Mouse (Mus musculus) T-helper 17 cell (primary cell): Measurements from ENCODE around the gene Myo15b.

ENCODE experiments used
- in situ Hi-C, 2 experiments: fragments of 300-600 bp; cut with MboI, MseI; formaldehyde crosslinking; loops; 1 replicate in 1 of 2; 2 replicates in 1 of 2; pipeline ENCODE4 v1.15.1; 2025; ENCODE audit warnings: high pct_unique_total_duplicates in 2 of 2

Myo15b gene

DNA sequence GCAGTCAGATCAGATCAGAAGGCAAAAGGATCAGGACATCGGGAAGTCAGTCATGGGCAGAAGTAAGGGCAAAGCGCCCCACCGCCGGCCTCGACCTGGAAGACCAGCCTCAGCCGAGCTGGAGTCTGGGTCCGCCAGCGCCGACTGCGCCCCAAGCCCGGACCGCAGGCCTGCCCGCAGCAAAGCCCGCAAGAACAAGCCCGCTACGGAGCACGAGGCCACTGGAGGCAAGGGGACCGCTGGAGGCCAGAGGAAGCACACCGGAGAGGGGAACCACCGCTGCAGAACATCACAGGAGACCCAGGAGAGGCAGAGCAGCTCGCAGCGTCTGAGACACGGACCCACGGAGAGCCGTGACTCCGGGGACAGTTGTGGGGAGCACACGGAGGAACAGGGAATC is at the start of gene Myo15b:
Gene Myo15b, plus strand, starts transcription at position 53 of the 400 bp plus-strand sequence.
- in situ Hi-C loops, result no loop called here

DNA sequence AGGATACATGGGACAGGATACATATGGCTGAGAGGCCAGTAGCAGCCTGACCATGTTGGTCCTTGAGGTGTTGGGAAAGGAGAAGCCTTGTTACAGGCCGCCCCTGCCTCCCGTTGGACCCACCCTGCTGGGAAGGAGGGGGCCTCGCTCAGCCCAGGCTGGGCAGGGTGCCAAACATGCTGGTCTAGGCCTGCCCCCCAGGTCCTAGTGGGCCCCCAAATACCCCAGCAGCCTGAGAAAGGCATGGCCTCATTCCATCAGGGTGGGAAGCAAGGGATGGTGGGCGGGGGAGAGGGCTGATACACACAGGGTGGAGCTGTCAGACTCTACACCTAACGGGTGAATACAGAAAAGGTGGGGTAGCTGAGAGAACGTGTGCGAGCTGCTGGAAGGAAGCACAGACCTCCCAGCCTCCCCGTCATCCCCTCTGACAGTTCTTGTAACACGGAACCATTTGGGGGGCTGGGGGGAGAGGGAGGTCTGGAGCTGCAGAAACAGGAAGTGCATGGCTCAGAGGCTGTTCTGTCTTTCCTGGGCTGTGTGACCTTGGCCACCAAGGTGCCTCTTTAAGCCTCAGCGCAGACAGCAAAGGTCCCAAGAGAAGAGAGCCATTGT is 49.4 kb upstream of the Myo15b start:
- in situ Hi-C loops, result no loop called here

DNA sequence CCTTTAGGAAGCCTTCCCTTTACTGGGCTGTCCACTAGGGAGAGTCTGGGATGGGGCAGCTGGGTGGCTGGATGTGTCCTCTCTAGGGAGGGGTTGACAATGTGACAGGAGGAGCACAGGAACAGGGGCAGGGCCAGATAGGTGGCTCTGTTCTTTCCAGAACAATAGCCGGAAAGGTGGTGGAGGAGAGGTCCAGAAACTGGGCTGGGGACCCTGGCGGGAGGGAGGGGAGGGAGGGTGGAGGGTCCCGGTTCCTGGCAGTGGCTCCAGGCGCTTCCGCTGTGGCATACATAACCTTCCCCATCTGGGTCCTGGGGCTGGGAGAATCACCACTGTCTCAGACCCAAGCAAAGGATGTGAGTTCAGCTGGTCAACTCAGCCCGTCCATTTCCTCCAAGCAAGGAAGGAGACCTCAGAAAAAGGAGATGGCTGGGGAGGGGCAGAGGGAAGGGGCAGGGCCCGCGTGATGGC is 48.9 kb upstream of the Myo15b start:
- in situ Hi-C loops, result no loop called here

DNA sequence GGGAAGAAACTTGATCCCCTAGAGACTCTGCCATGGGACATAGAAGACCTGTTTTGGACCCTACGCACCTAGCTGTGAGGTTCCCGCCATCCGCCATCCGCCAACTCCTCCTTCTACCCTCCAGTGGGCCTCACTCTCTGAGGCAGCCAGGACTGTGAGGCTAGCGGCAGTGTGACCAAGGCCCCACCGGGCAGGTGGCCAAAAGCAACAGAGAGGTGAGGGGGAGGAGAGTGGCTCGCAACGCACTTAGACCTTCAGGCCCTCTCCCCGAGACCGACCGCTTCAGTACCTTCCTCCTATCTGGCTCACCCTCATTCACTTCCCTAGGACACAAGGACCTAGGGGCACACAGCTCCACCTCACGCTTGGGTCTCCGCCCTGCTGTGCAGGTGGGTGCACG is 47.8 kb upstream of the Myo15b start:
- in situ Hi-C loops, result loop anchor here (5.0 to 10.0 kb wide), 4 partner anchors 86 to 196 kb away; partner anchors contain the start of gene Mif4gd (in 1 of the 2)

DNA sequence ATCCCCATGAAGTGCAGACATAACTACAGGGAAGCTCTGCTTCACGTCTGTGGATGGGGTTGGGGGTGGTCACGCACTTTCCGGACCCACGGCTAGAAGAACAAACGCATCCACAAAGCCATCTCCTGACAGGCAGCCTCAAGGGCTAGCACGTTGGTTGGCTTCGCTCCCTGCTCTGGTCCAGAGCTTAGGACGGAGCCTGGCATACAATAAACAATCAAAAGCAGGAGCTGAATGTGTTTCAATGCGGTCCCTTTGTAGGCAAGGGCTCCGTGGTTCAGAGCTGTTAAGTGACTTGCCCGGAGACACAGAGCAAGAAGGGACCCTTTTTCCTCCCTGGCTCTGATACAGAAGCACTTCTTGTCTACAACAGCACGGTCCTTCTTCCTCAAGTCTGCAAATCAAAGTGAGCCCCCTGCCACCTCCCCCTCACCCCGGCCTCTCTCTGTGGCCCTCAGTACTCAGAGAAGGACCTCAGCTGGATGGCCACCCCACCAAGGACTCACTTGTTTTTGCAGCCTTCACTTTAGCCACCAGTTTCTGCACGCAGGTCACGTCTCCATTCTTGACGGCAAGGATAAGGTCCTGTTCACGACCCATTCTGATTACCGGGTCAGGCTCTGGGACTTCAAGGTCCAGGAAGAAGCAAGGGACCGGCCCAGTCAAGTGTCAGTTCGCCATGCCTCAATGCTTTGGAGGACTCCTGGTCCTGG is 46.7 kb upstream of the Myo15b start:
- in situ Hi-C loops, result loop anchor here (5.0 to 10.0 kb wide), 4 partner anchors 87 to 197 kb away; partner anchors contain the start of gene Mif4gd (in 1 of the 2)

DNA sequence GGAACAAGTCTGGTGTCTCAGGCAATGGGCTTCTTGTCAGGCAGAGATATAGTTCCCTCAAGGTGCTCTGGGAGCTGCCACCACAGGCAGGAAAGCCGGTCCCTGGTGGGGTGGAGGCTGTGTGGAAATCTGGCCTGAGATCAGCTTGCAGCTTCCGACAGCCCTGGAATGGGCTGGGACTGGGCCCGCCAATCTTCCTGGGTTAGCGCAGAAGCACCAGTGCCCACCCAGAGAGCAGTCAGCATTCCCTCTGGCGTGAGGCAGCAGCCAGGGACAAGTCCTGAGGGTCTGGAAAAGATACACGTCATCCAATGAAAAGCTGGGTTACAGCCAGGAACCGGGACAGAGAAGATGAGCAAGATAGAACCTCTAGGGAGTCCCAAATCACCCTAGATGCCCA is 46.1 kb upstream of the Myo15b start:
- in situ Hi-C loops, result loop anchor here (5.0 to 10.0 kb wide), 4 partner anchors 87 to 197 kb away; partner anchors contain the start of gene Mif4gd (in 1 of the 2)

DNA sequence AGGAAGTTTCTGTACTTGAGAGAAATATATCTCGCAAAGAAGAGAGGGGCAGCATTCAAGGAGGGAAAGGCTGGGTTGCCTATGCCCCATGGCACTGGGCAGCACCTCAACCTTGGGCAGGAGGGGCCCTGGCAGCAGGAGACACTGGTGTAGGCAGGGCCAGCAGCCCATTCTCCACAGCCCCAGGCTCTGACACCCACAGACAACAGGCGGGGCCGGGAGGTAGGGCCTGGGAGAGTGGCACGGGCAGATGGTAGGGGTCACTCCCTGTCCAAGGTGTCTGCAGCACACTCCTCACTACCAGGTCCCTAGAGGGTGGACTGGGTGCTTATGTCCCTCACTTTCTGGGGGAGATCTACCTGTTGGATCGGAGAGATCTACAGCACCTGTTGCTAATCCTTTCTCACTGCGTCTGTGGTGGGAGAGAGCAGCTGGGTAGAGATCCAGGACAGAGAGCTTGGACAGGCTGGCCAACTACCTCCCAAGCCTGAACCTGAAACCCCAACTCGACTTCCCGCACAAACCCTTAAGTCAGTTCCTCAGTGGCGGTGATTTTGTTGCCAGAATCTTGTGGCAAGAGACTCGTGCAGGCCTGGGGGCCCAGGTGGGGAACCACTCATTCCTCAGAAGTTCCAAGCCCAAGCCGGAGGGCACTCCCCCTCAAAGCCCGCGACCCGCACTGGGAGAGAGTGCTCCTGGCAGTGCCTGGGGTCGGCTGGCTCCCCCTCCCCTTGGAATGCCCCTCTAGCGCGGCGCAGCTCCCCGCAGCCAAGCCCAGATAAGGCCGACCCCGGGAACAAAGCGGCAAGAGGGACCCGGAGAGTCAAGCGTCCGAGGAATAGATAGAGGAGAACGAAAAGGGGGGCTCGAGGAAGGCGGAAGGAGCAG is 45.4 kb upstream of the Myo15b start:
- in situ Hi-C loops, result loop anchor here (5.0 to 10.0 kb wide), 4 partner anchors 88 to 198 kb away; partner anchors contain the start of gene Mif4gd (in 1 of the 2)

DNA sequence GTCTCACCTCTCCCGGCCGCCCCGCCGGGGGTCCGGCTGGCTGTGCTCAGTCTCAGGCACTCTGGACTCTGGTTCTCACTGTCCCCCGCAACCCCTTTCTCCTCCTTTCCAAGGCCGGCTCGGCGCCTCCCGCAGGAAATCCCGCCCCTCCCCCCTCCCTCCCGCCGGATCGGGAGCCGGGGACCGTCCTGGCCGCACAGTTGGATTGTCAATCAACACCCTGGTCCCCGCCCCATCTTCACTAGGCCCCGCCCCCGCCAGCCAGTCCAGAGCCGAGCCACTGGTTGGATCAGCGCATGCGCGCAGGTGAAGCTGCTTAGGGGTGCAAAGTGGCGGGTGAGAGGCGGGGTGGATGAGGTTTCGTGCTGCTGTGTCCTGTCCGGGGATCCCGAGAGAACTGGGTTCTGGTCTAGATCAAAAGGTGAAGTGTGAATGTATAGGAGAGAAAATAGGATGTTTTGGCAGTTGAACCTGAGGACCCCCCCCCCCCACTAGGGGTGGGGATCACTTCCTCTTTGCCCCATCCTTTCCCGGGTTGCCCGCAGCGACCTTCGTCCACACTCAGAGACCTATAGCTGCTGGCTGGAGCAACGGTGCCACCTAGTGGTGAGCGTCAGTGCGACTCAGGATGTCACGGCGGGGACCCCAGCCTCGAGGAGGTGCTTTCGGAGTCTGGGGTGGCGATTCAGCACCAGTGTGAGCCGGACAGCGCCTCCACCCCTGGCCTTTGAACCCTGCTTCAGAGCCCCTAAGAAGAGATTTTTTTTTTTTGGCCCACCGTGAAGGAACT is 44.5 kb upstream of the Myo15b start, which contains the start of gene Caskin2:
Gene Caskin2, minus strand, starts transcription at position 133 of the 790 bp plus-strand sequence.
- in situ Hi-C loops, result loop anchor here (5.0 to 10.0 kb wide), 4 partner anchors 89 to 199 kb away; partner anchors contain the start of gene Mif4gd (in 1 of the 2)

DNA sequence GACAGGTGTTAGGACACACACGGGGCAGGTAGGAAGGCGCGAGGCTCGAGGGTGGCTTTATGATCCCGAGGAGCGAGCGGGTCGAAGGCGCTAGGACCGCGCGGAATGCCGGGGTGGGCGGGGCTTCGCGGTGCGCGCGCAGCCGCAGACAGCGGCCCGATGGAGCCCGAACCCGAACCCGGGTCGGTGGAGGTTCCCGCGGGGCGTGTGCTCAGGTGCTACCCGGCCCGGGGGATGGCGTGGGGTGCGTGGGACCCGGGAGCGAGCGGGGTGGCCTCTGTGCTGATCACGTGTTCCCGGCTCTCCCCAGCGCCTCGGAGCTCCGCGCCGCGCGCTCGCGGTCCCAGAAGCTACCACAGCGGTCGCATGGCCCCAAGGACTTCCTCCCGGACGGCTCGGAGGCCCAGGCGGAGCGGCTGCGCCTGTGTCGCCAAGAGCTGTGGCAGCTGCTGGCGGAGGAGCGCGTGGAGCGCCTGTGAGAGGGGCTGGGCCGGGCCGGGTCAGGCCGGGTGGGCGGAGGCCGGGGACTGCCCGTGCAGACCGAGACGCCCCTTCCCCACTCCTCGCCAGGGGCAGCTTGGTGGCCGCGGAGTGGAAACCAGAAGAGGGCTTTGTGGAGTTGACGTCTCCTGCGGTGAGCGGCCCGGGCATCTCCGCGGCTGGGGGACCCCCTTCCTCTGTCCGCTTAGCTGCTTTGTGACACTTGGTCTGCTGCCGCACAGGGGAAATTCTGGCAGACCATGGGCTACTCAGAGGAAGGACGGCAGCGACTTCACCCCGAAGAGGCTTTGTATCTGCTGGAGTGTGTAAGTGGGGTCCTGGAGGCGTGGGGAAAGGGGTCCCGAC is 43.4 kb upstream of the Myo15b start, which contains the start of gene Tsen54:
Gene Tsen54, plus strand, starts transcription at position 120 of the 846 bp plus-strand sequence.
- in situ Hi-C loops, result loop anchor here (5.0 to 10.0 kb wide), 4 partner anchors 90 to 200 kb away; partner anchors contain the start of gene Mif4gd (in 1 of the 2)

DNA sequence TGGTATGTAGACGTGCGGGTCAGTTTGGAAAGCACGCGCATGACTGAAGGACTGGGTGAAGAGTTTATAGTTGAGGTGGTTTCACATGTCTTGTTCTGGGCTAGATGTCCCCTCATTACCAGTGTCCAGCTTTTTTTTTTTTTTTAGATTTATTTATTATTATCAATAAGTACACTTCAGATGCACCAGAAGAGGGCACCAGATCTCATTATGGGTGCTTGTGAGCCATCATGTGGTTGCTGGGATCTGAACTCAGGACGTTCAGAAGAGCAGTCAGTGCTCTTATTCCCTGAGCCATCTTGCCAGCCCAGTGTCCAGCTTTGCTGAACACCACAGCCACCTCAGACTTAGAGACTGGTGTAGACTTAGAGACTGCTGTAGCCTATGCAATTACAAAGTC is 40.9 kb upstream of the Myo15b start:
- in situ Hi-C loops, result loop anchor here in 1 of 2 experiments (10.0 kb wide), 2 partner anchors 93 to 203 kb away; partner anchors contain the start of gene Mif4gd

DNA sequence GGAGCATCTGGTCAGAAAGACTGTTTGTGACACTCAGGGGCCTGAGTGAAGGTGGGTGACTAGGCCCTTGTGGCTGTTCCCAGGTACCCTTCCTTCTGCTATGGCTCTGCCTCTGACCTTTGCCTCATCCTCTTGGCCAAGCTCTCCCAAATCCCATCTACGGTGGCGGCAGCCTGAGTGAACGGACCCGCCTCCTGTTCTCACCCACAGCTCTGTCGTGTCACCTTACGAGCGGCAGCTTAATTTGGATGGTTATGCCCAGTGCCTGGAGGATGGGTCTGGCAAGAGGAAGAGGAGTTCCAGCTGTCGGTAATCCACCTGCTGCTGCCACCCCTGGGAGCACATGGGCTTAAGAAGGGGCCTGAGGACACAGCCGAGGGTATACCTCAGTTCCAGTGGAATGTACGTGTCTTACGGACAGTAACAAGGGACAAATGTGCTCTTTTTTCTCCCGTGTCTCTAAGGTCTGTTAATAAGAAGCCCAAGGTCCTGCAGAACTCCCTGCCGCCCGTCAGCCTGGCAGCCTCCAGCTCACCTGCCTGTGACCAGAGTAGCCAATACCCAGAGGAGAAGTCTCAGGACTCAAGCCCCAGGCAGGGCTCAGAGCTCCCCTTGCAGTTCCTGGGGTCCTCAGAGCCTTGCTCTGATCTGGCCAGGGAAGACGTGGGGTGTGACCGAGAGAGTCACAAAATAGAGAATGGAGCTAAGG is 38.1 kb upstream of the Myo15b start:
- in situ Hi-C loops, result loop anchor here in 1 of 2 experiments (10.0 kb wide), 2 partner anchors 95 to 205 kb away; partner anchors contain the start of gene Mif4gd

DNA sequence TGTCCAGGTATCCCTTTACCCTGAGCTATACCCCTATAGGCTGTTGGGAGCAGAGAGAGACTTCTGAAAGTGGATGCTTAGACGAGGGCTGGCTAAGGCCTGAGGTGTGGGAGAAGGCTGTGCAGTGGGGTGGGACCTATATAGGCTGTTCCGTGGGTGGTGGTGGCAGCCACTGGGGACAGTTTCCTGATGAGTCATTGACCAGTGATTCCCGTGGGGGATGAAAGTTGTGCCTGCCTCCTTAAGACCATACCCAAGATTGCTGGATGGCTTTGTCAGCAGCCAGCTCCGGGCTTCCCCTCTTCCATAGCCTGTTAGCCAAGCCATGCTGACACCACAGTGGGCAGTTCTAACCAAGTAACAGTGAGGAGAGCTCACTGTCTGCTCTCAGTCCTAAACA is 37.2 kb upstream of the Myo15b start:
- in situ Hi-C loops, result no loop called here

DNA sequence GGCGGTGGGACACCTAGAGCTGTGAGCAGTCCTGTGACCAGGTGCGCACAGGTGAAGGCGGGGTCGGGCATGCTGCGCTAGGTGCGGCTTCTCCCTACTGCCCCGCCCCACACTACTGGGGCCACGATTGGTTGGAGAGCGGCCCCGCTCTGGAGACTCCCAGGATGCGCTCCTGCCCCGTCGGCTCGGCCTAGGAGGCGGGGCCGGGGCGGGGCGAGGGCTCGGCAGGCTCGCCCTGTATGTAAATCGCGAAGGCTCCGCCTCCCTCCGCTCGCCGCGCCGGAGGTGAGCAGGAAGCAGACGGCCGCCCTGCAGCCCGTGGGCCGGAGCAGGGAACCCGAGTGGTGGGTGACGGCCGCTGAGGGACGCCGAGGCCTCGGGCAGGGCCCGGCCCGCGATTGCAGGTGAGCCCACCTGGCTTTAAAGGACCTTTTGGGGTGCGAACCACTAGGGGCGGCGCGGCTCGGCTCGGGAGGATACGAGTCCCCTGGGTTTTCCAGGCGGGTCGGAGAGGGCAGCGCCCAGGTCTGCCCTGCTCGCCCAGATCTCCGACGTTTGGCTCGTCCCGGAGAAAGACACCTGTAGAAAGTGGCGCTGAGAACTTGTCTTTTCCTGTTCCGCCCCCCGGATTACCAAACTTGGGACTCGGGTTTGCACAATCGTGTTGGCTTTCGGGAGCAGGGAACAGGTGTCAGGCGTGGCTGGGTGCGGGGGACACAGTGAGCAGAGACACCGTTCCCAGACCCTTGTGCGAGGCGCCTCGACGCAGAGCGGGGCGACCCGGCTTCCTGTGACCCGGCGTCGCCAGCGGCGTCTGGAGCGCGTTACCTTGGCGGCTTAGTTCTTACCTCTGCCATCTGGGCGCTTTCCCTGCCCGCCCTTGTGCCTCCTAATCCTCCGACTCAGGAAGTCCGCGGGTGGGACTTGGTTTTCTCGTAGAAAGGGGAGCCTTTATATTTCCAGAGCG is 34.1 kb upstream of the Myo15b start, which contains the start of gene Llgl2:
Gene Llgl2, plus strand, starts transcription at position 276 of the 967 bp plus-strand sequence.
- in situ Hi-C loops, result no loop called here

DNA sequence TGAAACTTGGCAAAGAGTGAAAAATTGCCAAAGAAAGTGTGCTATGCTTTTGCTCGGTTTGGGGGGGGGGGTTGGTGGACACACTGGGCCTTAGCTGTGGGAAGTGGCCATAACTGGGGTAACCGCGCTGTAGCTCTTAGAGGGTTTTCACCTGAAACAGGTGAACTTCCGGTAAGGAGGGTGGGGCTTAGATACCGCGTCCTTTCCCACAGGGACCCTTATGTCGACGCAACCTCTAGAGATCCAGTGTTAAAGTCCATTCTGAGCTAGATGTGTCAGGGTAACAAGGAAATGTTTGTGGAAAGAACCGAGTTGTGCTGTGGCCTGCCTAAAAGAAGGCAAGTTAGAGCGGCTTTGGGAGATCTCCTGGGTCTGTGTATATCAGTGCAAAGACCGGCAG is 33.4 kb upstream of the Myo15b start:
- in situ Hi-C loops, result no loop called here

DNA sequence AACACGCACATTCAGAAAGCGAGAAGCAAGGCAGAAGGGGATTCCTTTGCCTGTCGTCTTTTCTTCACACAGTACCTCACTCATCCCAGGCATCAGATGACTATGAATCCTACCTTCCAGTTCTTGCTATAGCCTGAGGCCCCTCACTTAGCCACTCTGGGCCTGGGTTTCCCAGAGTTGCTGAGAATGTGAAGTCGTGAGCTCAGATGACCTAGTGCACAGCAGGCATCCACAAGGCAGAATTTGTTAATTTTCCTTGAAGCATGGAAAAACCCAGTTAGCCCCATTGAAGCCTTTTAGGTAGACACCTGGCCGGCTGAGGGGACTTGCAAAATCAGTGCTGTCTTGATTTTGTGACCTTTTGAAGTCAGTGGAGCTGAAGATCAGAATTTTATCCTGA is 31.7 kb upstream of the Myo15b start:
- in situ Hi-C loops, result no loop called here

DNA sequence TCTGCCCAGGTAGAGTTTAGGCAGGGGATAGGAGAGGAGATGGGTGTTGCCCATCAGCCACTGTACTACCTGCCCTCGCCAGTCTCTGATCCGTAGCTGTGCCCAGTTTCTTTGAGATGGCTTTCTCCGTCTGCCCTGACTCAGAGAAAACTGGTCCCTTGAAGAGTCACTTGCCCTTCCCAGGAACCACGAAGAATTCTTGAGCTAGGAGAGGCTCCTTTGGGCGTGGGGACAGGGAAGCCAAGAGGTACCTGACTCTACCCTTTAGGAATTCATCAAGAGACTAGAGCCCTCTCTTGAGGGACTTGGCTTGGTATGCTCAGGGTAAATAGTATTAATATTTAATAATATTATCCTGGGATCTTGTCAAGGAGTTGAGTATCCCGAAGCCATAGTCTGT is 30.6 kb upstream of the Myo15b start:
- in situ Hi-C loops, result no loop called here

DNA sequence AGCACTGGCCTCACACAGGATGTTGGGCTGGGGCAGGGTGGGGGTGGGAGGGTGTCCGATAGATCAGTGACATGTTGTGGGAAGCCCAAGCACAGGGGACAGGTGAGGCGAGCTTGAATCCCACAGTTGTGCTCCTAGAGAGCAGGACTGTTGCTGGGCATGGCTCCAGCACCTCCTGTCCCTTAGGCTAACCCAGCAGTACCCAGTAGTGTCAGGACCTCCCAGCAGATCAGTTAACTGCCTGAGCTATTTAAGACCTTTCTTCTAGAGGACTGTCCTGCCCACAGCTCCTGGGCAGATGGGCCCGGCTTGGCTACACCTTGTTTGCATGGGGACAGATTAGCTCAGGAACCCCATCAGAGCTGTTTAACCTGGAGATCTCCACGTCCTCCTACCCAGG is 29.2 kb upstream of the Myo15b start:
- in situ Hi-C loops, result no loop called here
